Mouse (Mus musculus) heart, adult 2 months (tissue): ENCODE measurements around the gene Slc39a13. TPM values are rescaled to one million over a fixed set of nuclear protein-coding genes. Genes with fewer than 3 reads are reported as not detected.

Source experiments
- DNase-seq, 2 experiments: peaks; one replicate each; pipeline ENCODE4 v3.0.0; 2021
- H3K27ac ChIP-seq: fragments of 200-600 bp; 2 replicates; pipeline ENCODE4 v1.8.1; 2022
- H3K27me3 ChIP-seq: fragments of 200-500 bp; 2 replicates; pipeline ENCODE4 v1.6.1; 2012; ENCODE audit warnings: mild to moderate bottlenecking, low read length, inconsistent platforms, mixed read lengths; ENCODE audit not compliant: control insufficient read depth, insufficient read depth
- H3K36me3 ChIP-seq: fragments of 200-500 bp; 2 replicates; pipeline ENCODE4 v1.6.1; 2012; ENCODE audit warnings: low read length, inconsistent platforms; ENCODE audit not compliant: control insufficient read depth, insufficient read depth
- H3K4me1 ChIP-seq: fragments of 200-500 bp; 2 replicates; pipeline ENCODE4 v1.6.1; 2011; ENCODE audit warnings: low read length; ENCODE audit not compliant: control insufficient read depth, insufficient read depth
- H3K4me3 ChIP-seq: fragments of 200-600 bp; 2 replicates; pipeline ENCODE4 v1.8.1; 2022
- H3K79me2 ChIP-seq: fragments of 200-500 bp; replicated peaks from 2 replicates; pipeline ENCODE4 v1.6.1; 2012; ENCODE audit warnings: mild to moderate bottlenecking, inconsistent platforms, low read length, moderate library complexity, mixed read lengths; ENCODE audit not compliant: control insufficient read depth, insufficient read depth
- H3K9ac ChIP-seq: fragments of 200-500 bp; 2 replicates; pipeline ENCODE4 v1.6.1; 2012; ENCODE audit warnings: low read depth, mild to moderate bottlenecking, control low read depth, inconsistent platforms, low read length, mixed read lengths
- CTCF ChIP-seq: fragments of 200-600 bp; IDR thresholded peaks from 2 replicates; pipeline ENCODE4 v1.8.1; 2022; ENCODE audit warnings: antibody characterized with exemption, mild to moderate bottlenecking, moderate library complexity
- EP300 ChIP-seq: fragments of 200-500 bp; IDR thresholded peaks from 2 replicates; pipeline ENCODE4 v1.6.1; 2011; ENCODE audit warnings: low read depth, low read length, control low read depth; ENCODE audit not compliant: insufficient read depth
- POLR2A ChIP-seq: fragments of 200-500 bp; IDR thresholded peaks from 2 replicates; pipeline ENCODE4 v1.6.1; 2011; ENCODE audit warnings: mild to moderate bottlenecking, low read depth, low read length, control low read depth; ENCODE audit not compliant: insufficient read depth
- WGBS: fragments of 180-500 bp; shearing (Covaris S2); methylation state at CpG from one replicate; pipeline ENCODE4 v1.1.7; 2018; 5-methylcytosine and 5-hydroxymethylcytosine counted together
- intact Hi-C: fragments of 180-260 bp; cut with DNase I; formaldehyde crosslinking; loops from one replicate; pipeline ENCODE4 v1.15.1; 2025
- polyA plus RNA-seq: library from polyadenylated mRNA; depleted of rRNA; stranded (reverse); fragments of >200 nt; gene quantifications from 2 replicates; pipeline ENCODE4 v1.2.3, GENCODE M21; 2012
- total RNA-seq, 2 experiments: library from RNA; stranded (reverse); gene quantifications; 2 replicates each; pipeline ENCODE4 v1.2.3; 2021

The Slc39a13 gene
- total and polyA plus RNA-seq, 3 experiments = 21.1 to 57.3 (median 22.3) TPM

GRCm38 (mm10) chr2:91041786-91042185, 28.4 kb downstream of the Slc39a13 start:
- H3K27ac ChIP-seq = no peak overlapping the region
- intact Hi-C loops = loop anchor here (5.0 kb wide), 1 partner anchor 39 kb away; no protein-coding TSS in a partner anchor
- H3K36me3 ChIP-seq = no peaks in the 10 kb centered on the region
- WGBS = 66% methylated on average over 8 of the region's 8 CpGs
- H3K4me1 ChIP-seq = no peaks in the 10 kb centered on the region
- no peak for DNase-seq
- H3K27me3 ChIP-seq = no peaks in the 10 kb centered on the region
- TF ChIP-seq CTCF (no peak), EP300 (no peak), POLR2A (no peak)
- no peak overlapping the region for H3K9ac ChIP-seq
- H3K4me3 ChIP-seq = no peak overlapping the region
- H3K79me2 ChIP-seq = no peaks in the 10 kb centered on the region

- Histone ChIP-seq H3K36me3 (no peaks in the 10 kb centered on the region), H3K4me3 (peak within 1 kb of the TSS; percentile 22; the same call in 1 of the 2 replicates), H3K4me1 (no peaks in the 10 kb centered on the region; the same call in 1 of the 2 replicates), H3K27ac (peak within 1 kb of the TSS; percentile 68), H3K9ac (peak within 1 kb of the TSS; percentile 42; the same call in 1 of the 2 replicates), H3K79me2 (no peaks in the 10 kb centered on the region), H3K27me3 (no peaks in the 10 kb centered on the region)
- TF ChIP-seq CTCF = peak; percentile 13; the same call in 1 of the 2 replicates
- TF ChIP-seq POLR2A = peak; percentile 49; the same call in 1 of the 2 replicates
- TF ChIP-seq EP300 = no peak
- peak; percentile 64 to 77 for DNase-seq
- intact Hi-C loops = no loop called here
- WGBS = 33% methylated on average over 9 of the region's 9 CpGs
Measured at GRCm38 (mm10) chr2:91035385-91035784, 34.8 kb downstream of the Slc39a13 start, which contains the start of gene Rapsn. Rapsn (plus strand) TSS chr2:91035620.

GRCm38 (mm10) chr2:91033000-91033399, 37.2 kb downstream of the Slc39a13 start:
- no peaks in the 10 kb centered on the region for H3K27me3 ChIP-seq
- H3K36me3 ChIP-seq = no peaks in the 10 kb centered on the region
- no peak for DNase-seq
- H3K27ac ChIP-seq = no peak overlapping the region
- no peak overlapping the region for H3K4me3 ChIP-seq
- 26% methylated on average over 3 of the region's 3 CpGs for WGBS
- H3K79me2 ChIP-seq = no peaks in the 10 kb centered on the region
- no peaks in the 10 kb centered on the region; the same call in 1 of the 2 replicates for H3K4me1 ChIP-seq
- intact Hi-C loops = loop anchor here (1.0 kb wide), 1 partner anchor 68 kb away; no protein-coding TSS in a partner anchor
- TF ChIP-seq EP300 = no peak
- TF ChIP-seq POLR2A = no peak
- peak; percentile 57 for TF ChIP-seq CTCF
- H3K9ac ChIP-seq = no peak overlapping the region

- H3K27me3 ChIP-seq = no peaks in the 10 kb centered on the region
- DNase-seq = no peak
- intact Hi-C loops = no loop called here
- no peaks in the 10 kb centered on the region for H3K79me2 ChIP-seq
- no peaks in the 10 kb centered on the region for H3K36me3 ChIP-seq
- no peak overlapping the region for H3K4me3 ChIP-seq
- H3K27ac ChIP-seq = no peak overlapping the region
- TF ChIP-seq EP300 (no peak), CTCF (no peak), POLR2A (no peak)
- 86% methylated on average over 4 of the region's 4 CpGs for WGBS
- H3K9ac ChIP-seq = no peak overlapping the region
- H3K4me1 ChIP-seq = no peaks in the 10 kb centered on the region; the same call in none of the 2 replicates
Measured at GRCm38 (mm10) chr2:91031216-91031615, 39.0 kb downstream of the Slc39a13 start.

- DNase-seq = peak in 1 of 2 experiments; percentile 26
- Histone ChIP-seq H3K27me3 (no peaks in the 10 kb centered on the region), H3K4me1 (peaks cover 5% of the 10 kb centered on the region), H3K79me2 (no peaks in the 10 kb centered on the region), H3K27ac (no peak overlapping the region), H3K36me3 (peaks cover 8% of the 10 kb centered on the region), H3K9ac (no peak overlapping the region), H3K4me3 (no peak overlapping the region)
- TF ChIP-seq POLR2A = no peak
- no peak for TF ChIP-seq CTCF
- TF ChIP-seq EP300 = no peak
- 76% methylated on average over 9 of the region's 9 CpGs for WGBS
- intact Hi-C loops = no loop called here
Measured at GRCm38 (mm10) chr2:91027391-91028214, 42.6 kb downstream of the Slc39a13 start.

- H3K9ac ChIP-seq = no peak overlapping the region
- WGBS = 87% methylated on average over 1 of the region's 1 CpGs
- DNase-seq = no peak
- H3K27me3 ChIP-seq = no peaks in the 10 kb centered on the region
- TF ChIP-seq EP300 (no peak), POLR2A (no peak), CTCF (no peak)
- peaks cover 5% of the 10 kb centered on the region for H3K4me1 ChIP-seq
- no peak overlapping the region for H3K4me3 ChIP-seq
- H3K36me3 ChIP-seq = peaks cover 8% of the 10 kb centered on the region
- no peak overlapping the region for H3K27ac ChIP-seq
- H3K79me2 ChIP-seq = no peaks in the 10 kb centered on the region
- intact Hi-C loops = no loop called here
Measured at GRCm38 (mm10) chr2:91026491-91026890, 43.7 kb downstream of the Slc39a13 start.
